Mouse (Mus musculus) thymus, postnatal 10 days (tissue): ENCODE measurements around the gene Sh3bgr.

Source experiments
- DNase-seq, 2 experiments: peaks; one replicate each; pipeline ENCODE4 v3.0.0; 2021; ENCODE audit warnings: low spot score in 2 of 2

The Sh3bgr gene

DNA sequence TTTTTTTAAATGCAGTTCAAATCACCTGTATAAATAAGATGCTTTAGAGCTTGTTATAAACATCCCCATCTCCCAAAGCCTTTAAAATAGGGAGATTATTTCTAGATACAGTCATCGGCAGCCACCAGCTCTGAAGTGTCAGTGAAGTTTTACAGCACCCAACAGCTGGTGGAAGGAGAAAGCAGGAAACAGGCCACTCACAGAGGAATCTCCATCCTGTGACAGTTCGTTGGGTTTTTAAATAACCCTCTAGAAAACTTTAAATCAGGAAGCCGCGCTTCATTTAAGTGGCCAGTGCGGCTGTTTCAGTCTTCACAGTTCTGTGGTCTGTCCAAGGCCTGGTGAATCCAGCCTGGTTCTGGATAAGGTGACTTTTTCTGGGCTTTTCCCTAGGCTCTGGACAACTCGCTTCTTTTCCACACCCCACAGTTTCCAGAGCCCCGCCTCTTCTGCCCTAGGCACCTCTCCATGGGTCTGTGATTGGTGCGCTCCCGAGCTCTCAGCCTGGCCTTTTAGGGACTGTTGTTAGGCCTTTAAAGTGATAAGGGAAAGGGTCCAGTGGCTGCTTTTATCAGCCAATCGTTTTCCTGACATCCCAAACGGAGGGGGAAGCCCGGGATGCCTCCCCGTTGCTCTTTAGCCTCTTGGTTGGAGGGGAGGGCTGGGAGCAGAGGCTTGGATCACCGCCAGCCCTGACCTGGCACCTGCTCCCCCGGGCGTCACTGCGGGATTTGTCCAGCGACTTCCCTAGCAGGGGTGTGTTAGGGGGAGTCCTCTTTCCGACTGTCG is at the start of gene Sh3bgr:
Gene Sh3bgr, plus strand, starts transcription at position 538 of the 789 bp plus-strand sequence.
- no peak for DNase-seq

DNA sequence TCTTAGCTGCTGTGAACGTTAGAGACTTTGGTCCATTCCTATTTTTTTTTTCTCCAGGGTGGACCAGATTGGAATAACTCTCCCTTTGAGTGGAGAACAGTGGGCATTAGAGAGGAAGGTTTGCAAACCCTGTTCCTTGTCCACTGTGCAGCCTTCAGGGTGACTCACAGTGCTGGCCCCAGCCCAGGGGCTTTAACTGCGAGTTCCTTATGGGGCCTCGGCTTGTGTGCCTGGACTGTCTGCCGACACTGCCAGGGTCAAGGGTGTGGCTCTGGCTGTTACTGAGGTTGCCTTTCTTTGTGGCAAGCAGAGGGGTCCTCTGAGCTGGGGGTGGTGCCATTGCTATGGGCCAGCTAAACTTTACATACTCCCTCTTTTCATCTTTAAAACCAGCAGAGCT is 49.3 kb upstream of the Sh3bgr start:
- DNase-seq, result no peak

DNA sequence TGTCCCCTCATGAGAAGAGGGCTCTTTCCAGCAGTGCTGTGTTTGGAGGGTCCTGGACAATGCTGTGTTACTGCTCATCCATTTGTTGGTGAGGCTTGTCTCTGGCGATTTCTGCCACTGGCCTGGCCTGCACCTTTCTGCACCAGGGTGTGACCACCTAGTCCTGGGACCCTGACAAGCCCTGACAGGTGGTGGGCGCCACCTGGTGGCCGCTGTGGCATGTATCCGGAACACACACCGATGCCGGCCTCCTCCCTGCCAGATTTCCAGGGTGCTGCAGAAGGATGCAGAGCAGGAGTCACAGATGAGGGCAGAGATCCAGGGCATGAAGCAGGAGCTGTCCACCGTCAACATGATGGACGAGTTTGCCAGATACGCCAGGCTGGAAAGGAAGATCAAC is 48.7 kb upstream of the Sh3bgr start:
- DNase-seq, result peak; percentile 48 to 84

DNA sequence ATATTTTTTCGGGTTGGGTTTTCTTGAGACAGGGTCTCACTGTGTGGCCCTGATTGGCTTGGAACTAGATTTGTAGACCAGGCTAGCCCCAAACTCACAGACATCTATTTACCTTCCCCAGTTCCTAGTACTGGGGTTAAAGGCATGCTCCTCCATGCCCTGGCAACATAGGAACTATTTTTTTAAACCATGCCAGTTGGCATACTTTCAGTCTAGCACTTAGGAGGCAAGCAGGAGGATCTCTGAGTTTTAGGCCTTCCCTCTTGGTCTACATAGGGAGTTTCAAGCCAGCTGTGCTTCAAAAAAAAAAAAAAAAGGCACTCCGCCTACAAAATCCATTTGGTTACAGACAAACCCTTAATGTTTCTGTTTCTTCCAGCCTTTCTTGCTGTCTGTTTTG is 45.8 kb upstream of the Sh3bgr start:
- DNase-seq, result no peak

DNA sequence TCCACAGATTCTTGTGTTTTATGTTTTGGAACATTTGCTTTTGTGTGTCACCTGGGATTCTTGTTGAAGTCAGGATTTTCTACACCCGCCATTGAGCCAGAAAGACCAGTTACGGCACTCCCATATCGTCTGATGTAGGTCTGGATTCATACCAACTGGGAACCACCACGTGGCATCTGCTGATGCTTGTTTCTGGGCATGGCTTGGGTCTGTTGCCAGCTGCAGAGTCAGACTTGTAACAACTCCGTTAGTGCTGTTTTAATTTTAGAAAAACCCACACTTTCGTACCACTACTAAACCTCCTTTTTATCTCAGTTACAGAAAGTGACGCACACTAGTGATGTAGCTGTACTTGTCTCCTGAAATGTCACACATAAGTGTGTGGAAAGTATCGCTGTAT is 44.2 kb upstream of the Sh3bgr start:
- no peak for DNase-seq

DNA sequence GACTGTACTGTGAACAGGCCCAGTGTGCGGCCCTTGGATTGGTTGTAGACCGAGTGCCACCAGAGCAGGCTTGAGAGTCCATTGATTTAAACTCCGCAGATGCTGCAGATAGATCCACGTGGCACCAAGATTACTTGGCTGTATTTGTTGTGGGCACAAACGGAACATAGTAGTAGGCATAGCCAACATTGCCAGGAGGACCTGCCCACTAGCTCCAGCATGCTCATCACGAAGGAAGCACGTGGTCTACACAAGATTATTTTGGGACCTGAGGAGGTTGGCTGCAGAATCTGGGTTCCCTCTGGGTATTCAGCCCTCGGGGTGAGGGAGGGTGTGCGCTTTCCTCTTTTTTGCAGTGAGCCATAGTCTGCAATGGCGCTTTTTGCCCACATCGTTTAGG is 43.1 kb upstream of the Sh3bgr start:
- DNase-seq, result no peak

DNA sequence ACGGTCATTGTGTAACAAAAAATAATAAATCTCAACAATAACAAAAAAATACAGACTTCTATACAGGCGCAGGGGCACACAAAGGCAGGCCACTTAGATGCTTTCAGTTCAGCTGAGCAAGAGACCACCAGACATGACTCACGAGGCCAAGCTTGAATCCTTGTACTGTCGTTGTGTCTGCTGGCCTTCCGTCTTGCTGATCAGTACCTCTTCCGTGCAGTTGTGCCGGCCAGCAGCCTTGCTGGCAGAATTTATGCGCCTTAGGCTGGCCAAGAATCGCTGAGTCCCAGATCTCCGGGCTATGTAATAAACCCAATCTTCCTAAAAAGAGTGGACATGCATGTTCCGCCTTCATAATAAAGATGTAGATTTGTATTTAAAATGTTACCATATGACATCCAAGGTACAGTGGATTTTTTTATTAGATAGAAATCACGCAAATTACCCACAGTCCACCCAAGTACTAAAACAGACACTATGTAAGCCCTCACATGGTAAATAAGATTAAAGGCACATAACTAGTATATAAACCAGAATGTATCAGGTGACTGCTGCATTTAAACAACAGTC is 41.7 kb upstream of the Sh3bgr start:
- no peak for DNase-seq

DNA sequence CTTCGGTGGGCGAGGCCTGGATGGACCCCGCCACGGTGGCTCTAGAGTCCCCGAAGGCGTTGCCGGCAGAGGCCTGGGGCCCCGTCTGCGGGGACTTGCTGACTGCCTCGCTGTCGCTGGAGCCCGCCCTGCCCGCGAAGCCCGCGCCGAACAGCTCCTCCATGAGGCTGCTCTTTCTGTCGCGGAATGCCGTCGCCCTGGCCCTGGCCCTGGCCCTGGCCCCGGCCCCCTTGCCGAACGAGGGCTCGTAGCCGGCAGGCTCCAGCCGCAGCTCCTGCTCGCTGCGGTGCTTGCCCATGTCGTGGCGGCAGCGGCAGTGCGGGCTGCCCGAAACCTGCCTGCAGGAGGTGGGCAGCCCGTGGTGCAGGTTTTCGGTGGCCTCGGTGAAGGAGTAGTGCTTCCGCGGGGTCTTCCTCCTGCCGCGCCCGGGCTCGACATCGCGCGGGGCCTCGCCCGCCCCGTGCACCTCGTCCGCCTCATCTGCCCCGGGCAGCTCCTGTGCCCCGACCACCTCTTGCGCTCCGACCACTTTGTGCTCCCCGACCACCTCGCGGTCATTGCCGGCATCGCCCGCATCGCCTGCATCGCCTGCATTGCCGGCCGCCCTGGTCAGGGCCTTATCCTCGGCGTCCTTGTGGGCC is 41.0 kb upstream of the Sh3bgr start:
- DNase-seq, result peak; percentile 33 to 62

DNA sequence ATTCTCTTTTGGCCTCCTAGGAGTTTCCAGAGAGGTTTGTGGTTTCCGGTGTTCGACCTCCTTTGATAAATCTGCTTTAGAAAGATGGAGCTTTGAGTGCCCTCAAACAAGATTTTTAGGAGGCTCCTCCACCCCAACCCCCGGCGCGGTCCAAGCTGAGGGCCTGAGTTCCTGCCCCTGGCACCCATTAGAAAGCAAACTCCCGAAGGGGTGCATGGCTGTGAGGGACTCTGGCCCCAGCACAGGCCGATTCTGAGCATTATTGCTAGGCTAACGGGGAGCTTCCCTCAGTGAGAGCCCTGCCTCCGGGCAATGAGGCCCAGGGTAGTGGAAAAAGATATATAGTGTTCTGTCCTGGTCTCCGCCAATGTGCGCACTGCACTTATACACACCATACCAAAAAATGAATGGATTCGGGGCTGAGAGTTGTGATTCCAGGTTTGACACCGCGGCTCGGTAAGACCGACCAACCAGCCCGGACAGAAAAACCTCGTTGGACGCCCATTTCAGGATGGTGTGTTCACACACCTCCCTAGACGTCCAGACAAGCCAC is 40.4 kb upstream of the Sh3bgr start:
- DNase-seq, result no peak

DNA sequence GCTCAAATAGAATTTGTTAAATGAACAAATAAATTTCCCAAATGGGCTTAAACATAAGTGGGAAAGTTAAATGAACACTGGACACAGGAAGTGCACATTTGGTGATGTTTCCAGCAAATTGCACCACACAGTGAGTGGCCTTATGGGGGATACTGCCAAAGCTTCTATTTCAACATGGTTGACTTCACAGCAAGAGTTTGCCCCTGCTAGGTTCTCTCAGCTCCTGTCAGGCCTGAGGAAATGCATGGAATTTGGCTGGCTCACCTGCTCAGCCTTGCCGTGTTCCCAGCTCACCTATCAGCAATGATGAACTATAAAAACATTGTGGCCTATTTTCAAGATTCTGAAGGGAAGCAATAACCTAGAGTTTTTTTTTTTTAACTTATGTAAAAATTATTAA is 39.3 kb upstream of the Sh3bgr start:
- DNase-seq, result no peak

DNA sequence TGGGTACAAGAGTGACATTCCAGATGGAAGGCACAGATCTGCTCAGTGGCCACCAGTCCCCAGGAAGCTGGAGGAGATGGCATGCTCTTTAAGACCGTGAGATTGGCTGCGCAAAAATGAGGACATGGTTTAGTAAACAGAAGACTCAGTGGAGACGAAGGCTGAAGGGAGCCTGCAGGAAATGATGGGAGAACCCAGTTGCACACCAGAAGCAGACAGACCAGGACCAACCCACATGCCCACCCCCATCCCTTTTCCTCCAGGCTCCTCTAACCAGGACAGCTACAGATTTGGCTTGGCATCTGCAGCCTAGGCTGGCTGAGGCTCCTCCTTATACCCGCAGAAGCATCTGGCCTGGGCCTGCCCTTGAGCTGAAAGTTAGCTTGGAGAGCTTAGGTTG is 38.9 kb upstream of the Sh3bgr start:
- DNase-seq, result no peak

DNA sequence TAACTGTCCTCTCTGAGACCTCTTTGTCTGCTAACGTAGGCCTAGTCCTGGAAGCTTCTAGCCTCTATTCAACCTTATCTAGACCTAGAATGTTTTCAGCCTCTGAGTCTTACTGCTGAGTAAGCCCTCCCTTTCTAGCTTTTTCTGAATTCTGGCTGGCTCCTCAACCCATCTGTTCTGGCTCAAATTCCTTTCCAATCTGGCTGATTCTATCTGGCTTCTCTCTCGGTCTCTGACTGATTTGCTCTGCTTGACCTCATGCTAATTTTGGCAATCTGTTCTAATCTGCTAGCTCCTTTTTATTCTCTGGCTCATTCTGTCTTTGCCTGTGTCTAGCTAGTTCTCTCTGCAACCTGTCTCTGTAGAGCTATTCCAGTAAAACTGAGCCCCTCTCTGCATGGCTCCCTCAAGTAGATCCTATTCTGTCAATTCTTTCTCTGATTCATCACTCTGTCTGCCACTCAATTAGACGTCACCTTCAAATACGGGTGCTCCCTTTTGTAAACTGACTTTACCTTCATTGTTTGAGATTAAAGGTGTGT is 34.5 kb upstream of the Sh3bgr start:
- DNase-seq, result no peak

DNA sequence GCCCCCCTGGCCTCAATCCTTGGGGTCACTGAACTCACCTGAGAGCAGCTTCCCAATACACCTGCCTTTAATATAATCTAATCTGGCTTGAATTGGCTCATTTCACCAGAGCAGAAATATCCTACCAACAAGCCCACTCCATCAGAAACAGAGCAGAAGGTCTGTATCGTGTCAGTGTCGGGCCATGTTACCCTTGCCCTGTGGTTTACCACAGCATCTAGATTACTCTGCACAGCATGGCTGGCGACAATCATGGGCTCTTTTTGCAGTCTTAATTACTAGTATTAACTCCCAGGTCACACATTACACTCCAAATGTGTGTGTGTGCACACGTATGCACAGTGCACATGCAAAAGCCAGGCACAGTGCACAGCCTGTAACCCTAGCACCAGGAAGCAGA is 31.4 kb upstream of the Sh3bgr start:
- DNase-seq, result no peak

DNA sequence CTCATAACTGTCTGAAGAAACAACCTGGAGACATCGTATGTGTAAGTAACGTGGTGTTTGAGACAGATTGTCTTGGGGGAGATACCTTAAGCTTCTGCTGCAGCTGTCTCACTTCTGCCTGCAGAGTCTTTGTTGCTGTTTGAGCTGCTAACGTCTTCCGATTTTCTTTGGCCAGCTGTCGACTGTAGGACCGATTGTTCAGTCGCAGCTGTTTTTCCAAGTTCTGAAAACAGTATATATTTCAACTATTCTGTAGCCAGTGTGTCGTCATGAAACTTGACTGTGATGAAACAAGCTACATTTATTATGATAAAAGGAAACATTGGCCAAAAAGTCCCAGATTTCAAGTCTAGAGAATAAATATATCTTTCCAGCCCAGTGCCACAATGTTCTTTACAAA is 26.6 kb upstream of the Sh3bgr start:
- DNase-seq, result no peak

DNA sequence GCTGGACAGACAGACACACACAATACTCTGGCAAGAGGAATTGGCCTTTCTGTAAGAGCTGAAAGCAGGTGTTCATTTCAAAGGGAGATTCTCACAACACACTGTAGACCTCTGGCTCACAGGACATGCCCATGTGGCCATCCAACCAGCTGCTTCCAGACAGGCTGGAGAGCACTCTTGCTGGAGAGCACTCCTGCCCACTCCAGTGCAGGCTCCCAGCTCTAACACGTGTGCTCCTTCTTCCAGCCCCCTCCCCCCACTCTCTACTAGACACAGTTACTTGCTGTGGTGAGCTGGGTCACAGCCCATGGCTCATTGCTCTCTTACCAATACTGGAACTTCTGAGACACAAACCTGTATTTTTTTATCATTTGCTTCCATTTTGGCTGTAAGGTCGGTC is 24.9 kb upstream of the Sh3bgr start:
- no peak for DNase-seq

DNA sequence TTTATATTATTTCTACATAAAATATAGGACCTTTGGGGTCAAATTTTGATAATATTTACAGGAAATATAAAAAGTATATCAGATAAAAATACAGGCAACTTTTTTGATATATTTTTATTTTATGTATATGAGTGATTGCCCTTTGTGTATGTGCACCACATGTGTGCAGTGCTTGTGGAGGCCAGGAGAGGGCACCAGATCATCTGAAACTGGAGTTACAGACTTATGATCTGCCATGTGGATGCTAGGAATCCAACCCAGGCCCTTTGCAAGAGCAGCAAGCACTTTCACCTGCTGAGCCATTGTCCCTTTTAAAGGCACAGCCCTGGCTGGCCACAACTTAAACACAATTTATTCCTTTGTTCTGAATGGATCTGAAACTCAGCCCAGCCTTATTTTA is 21.1 kb upstream of the Sh3bgr start:
- DNase-seq, result no peak

DNA sequence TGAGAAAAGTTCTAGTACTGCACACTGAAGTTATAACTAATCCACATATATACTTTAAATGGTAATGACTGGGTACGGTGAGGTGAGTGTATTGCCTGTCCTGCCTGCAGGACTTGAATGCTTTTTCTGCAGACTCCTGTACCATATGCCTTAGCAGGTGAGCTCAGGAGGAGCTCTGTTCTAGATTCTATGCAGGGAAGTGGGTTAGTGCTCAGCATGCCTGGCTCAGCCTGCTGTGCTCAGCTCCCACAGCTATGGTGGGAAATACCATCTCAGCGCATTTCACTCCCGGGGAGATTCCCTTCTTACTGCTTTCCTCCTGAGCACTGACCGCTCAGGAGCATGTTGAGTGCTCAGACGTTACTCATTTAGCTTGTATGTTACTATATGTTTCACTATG is 12.6 kb upstream of the Sh3bgr start:
- no peak for DNase-seq

DNA sequence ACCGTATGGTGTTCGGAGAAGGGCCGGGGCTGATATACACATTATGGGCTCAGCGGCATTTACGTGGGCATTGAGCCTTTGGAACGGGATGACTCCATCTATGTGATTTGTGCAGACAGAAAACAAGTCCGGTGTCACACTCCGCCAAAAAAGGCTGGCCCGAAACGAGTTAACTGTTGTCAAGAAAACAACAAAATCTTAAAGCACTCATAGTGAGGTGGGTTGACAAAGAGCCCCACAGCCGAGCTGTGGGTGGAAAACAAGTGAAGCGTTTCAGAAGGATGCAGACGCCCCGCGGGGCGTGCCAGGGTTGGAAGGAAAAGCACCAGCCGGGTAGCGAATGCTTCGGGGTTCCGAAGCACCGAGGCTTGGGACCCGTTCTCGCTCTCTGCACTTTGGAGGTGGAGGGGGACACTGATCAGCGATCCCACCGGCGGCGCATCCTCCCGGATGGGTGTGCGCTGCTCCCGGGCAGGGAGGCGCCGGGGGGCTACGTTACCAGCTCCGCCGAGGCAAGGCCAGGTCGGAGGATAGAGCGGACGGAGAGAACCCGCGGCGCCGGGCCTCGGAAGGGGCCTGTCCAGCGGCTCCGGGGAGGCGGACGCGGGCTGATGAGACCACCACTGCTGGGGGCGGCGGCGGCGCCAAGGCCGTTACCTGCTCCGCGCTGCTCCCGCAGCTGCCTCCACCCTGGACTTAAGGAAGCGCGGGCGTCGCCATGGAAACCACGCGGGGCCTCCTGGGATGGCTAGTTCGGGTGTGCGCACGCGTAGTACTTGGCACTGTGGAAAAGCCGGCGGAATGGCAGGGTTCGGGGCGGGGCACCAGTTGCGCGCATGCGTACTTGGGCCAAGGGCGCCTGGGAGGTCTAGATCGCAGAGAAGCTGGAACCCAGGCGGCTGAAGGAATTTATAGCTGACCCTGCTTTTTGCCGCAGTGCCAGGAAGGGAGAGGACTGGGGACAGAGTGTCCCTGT is 8.4 kb upstream of the Sh3bgr start, which contains the start of gene Lca5l:
Gene Lca5l, minus strand, starts transcription at position 741 of the 976 bp plus-strand sequence.
- DNase-seq, result peak; percentile 96 to 99

DNA sequence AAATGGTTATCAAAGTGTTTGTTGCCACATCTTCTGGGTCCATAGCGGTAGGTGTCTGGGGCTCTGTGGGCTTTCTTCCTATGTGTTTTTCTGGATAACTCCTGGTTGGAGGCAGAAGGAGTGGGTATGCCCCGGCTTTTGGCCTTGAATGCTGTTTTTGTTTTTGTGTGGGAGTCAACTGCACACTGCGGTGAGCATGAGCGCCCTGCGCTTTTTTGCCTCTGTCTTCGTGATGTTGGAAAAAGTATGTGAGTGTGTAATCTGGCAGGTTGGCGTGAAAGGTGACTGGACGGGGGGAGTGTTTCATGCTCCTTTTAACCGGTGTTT is 415 bp downstream of the Sh3bgr start:
- DNase-seq, result no peak

DNA sequence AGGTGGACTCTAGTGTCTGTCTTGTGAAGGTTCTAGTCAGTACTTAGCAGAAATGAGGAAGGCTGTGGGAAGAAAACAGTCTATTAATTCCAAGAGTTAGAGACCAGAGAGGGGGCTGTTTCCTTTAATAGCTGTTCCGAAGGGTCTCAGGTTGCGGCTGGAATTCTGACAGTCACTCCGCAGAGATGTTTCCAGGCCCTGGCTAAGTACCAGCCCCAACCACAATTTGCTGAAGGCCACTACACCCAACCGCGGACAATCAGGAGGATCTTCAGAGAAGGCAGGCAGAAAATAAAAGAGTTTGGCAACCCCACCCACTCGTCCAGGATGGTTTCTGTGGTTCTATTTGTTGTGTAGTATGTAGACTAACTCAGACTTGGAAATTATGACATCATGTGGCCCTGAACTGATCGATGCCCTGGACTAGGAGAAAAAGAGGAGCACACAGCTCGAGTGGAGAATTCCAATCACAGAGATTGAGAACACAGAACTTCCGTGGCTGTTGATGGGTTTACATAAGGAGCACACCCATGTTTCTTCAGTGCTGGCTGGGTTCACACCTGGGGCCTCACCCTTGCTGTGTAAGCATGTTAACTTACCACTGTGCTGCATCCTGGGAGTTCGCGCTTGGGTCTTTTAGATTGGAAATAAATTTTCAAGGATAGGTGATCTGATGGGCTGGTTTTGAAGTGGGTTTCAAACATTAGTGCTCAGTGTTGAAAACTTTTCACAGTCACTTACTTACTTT is 1.4 kb downstream of the Sh3bgr start:
- no peak for DNase-seq

DNA sequence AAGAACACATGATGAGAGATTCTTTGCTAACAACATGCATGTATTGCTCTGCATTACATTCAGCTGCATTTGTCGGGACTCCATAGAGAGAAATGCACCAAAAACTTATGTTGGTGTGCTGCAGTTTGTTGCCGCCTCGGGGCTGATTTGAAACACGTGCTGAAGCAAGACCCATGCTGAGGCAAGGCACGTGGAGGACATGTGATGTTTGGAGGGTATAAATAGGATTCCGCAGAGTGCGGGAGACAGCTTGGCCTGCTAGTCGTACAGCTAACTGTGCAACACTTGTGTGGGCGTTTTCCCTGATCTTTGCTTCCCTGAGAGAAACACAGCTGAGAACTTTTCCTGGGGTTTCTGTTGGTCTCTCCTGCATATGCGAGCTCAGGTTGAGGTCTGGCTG is 9.5 kb downstream of the Sh3bgr start:
- DNase-seq, result no peak
